Mouse (Mus musculus): ENCODE measurements around the gene Cyp1a2. TPM values are rescaled to one million over a fixed set of nuclear protein-coding genes. Genes with fewer than 3 reads are reported as not detected.

Cyp1a2 gene
- polyA plus RNA-seq, 1 experiment from 2014 or later, result not detected

GRCm38 (mm10) chr9:57706496-57706895 lies 23.0 kb upstream of the Cyp1a2 start:
- WGBS, result 86% methylated on average over 3 of the region's 3 CpGs
- Histone ChIP-seq H3K4me1 (peaks cover 15% of the 10 kb centered on the region), H3K36me3 (no peaks in the 10 kb centered on the region), H3K27ac (no peak overlapping the region), H3K9ac (no peak overlapping the region), H3K9me3 (replicated peaks) (no peaks in the 10 kb centered on the region), H3K4me2 (no peak overlapping the region), H3K27me3 (no peaks in the 10 kb centered on the region), H3K4me3 (replicated peaks) (no peak overlapping the region)
- no peak for ATAC-seq (replicated peaks; ENCODE audit: low FRiP score)

- 80% methylated on average over 1 of the region's 1 CpGs for WGBS
- no peaks in the 10 kb centered on the region for H3K36me3 ChIP-seq
- H3K4me2 ChIP-seq, result no peak overlapping the region
- no peak for ATAC-seq (replicated peaks; ENCODE audit: low FRiP score)
- H3K27ac ChIP-seq, result no peak overlapping the region
- H3K4me3 ChIP-seq (replicated peaks), result no peak overlapping the region
- no peak overlapping the region for H3K9ac ChIP-seq
- no peaks in the 10 kb centered on the region for H3K9me3 ChIP-seq (replicated peaks)
- H3K27me3 ChIP-seq, result peaks cover 38% of the 10 kb centered on the region
- H3K4me1 ChIP-seq, result peaks cover 18% of the 10 kb centered on the region
Measured at GRCm38 (mm10) chr9:57698466-57699150, 15.1 kb upstream of the Cyp1a2 start.

- H3K27me3 ChIP-seq, result peaks cover 38% of the 10 kb centered on the region
- H3K9ac ChIP-seq, result no peak overlapping the region
- no peak overlapping the region for H3K4me2 ChIP-seq
- WGBS, result 17% methylated on average over 4 of the region's 4 CpGs
- H3K9me3 ChIP-seq (replicated peaks), result no peaks in the 10 kb centered on the region
- H3K4me3 ChIP-seq (replicated peaks), result no peak overlapping the region
- peaks cover 18% of the 10 kb centered on the region for H3K4me1 ChIP-seq
- 0 out of 2 replicates have a peak, but pooled peaks have one; percentile 29 for ATAC-seq (replicated peaks; ENCODE audit: low FRiP score)
- H3K36me3 ChIP-seq, result no peaks in the 10 kb centered on the region
- H3K27ac ChIP-seq, result no peak overlapping the region
Measured at GRCm38 (mm10) chr9:57697380-57697779, 13.9 kb upstream of the Cyp1a2 start.

- Histone ChIP-seq H3K4me1 (peaks cover 18% of the 10 kb centered on the region), H3K9me3 (replicated peaks) (no peaks in the 10 kb centered on the region), H3K36me3 (no peaks in the 10 kb centered on the region), H3K27ac (no peak overlapping the region), H3K4me2 (peak overlapping the region; percentile 91), H3K27me3 (peaks cover 38% of the 10 kb centered on the region), H3K4me3 (replicated peaks) (peak overlapping the region; percentile 48), H3K9ac (peak overlapping the region; percentile 42)
- peak; percentile 40; the same call in 1 of the 2 replicates for ATAC-seq (replicated peaks; ENCODE audit: low FRiP score)
- under 1% methylated on average over 42 of the region's 42 CpGs for WGBS
Measured at GRCm38 (mm10) chr9:57696380-57697285, 13.1 kb upstream of the Cyp1a2 start.

GRCm38 (mm10) chr9:57694108-57694507 lies 10.6 kb upstream of the Cyp1a2 start:
- Histone ChIP-seq H3K9ac (no peak overlapping the region), H3K27ac (no peak overlapping the region), H3K4me2 (no peak overlapping the region), H3K4me3 (replicated peaks) (no peak overlapping the region), H3K27me3 (peaks cover 36% of the 10 kb centered on the region), H3K36me3 (no peaks in the 10 kb centered on the region), H3K4me1 (peaks cover 18% of the 10 kb centered on the region), H3K9me3 (replicated peaks) (no peaks in the 10 kb centered on the region)
- ATAC-seq (replicated peaks; ENCODE audit: low FRiP score), result no peak
- 81% methylated on average over 2 of the region's 2 CpGs for WGBS

- Histone ChIP-seq H3K9ac (no peak overlapping the region), H3K9me3 (replicated peaks) (no peaks in the 10 kb centered on the region), H3K36me3 (no peaks in the 10 kb centered on the region), H3K4me1 (no peaks in the 10 kb centered on the region), H3K4me2 (no peak overlapping the region), H3K27ac (no peak overlapping the region), H3K4me3 (replicated peaks) (no peak overlapping the region), H3K27me3 (no peaks in the 10 kb centered on the region)
- 45% methylated on average over 2 of the region's 2 CpGs for WGBS
- no peak for ATAC-seq (replicated peaks; ENCODE audit: low FRiP score)
Measured at GRCm38 (mm10) chr9:57688606-57689005, 5.1 kb upstream of the Cyp1a2 start.

GRCm38 (mm10) chr9:57688158-57688557 lies 4.7 kb upstream of the Cyp1a2 start:
- ATAC-seq (replicated peaks; ENCODE audit: low FRiP score), result no peak
- Histone ChIP-seq H3K4me3 (replicated peaks) (no peak overlapping the region), H3K4me1 (no peaks in the 10 kb centered on the region), H3K9me3 (replicated peaks) (no peaks in the 10 kb centered on the region), H3K27ac (no peak overlapping the region), H3K36me3 (no peaks in the 10 kb centered on the region), H3K27me3 (no peaks in the 10 kb centered on the region), H3K9ac (no peak overlapping the region), H3K4me2 (no peak overlapping the region)
- 46% methylated on average over 2 of the region's 2 CpGs for WGBS

- H3K27ac ChIP-seq, result no peak within 1 kb of the TSS
- no peak for ATAC-seq (replicated peaks; ENCODE audit: low FRiP score)
- H3K9me3 ChIP-seq (replicated peaks), result no peaks in the 10 kb centered on the region
- H3K4me3 ChIP-seq (replicated peaks), result no peak within 1 kb of the TSS
- WGBS, result 87% methylated on average over 2 of the region's 2 CpGs
- H3K4me1 ChIP-seq, result no peaks in the 10 kb centered on the region
- no peaks in the 10 kb centered on the region for H3K27me3 ChIP-seq
- H3K4me2 ChIP-seq, result no peak within 1 kb of the TSS
- H3K9ac ChIP-seq, result no peak within 1 kb of the TSS
- no peaks in the 10 kb centered on the region for H3K36me3 ChIP-seq
Measured at GRCm38 (mm10) chr9:57687751-57688150, 4.2 kb upstream of the Cyp1a2 start, which contains the start of gene Cyp1a1. Cyp1a1 (plus strand) TSS chr9:57687928.

- Histone ChIP-seq H3K27me3 (no peaks in the 10 kb centered on the region), H3K4me3 (replicated peaks) (no peak overlapping the region), H3K4me2 (no peak overlapping the region), H3K9ac (no peak overlapping the region), H3K27ac (no peak overlapping the region), H3K36me3 (no peaks in the 10 kb centered on the region), H3K4me1 (no peaks in the 10 kb centered on the region), H3K9me3 (replicated peaks) (no peaks in the 10 kb centered on the region)
- no peak for ATAC-seq (replicated peaks; ENCODE audit: low FRiP score)
- 90% methylated on average over 5 of the region's 5 CpGs for WGBS
Measured at GRCm38 (mm10) chr9:57686011-57686410, 2.5 kb upstream of the Cyp1a2 start.

GRCm38 (mm10) chr9:57681411-57681810 lies 2.1 kb downstream of the Cyp1a2 start:
- Histone ChIP-seq H3K9me3 (replicated peaks) (no peaks in the 10 kb centered on the region), H3K9ac (no peak overlapping the region), H3K4me2 (no peak overlapping the region), H3K4me1 (no peaks in the 10 kb centered on the region), H3K36me3 (no peaks in the 10 kb centered on the region), H3K27me3 (no peaks in the 10 kb centered on the region), H3K4me3 (replicated peaks) (no peak overlapping the region), H3K27ac (no peak overlapping the region)
- 72% methylated on average over 10 of the region's 10 CpGs for WGBS
- ATAC-seq (replicated peaks; ENCODE audit: low FRiP score), result no peak

GRCm38 (mm10) chr9:57671500-57671899 lies 12.0 kb downstream of the Cyp1a2 start:
- Histone ChIP-seq H3K4me2 (no peak overlapping the region), H3K9me3 (replicated peaks) (no peaks in the 10 kb centered on the region), H3K27me3 (no peaks in the 10 kb centered on the region), H3K4me1 (no peaks in the 10 kb centered on the region; the same call in 1 of the 2 replicates), H3K27ac (no peak overlapping the region), H3K9ac (no peak overlapping the region), H3K36me3 (no peaks in the 10 kb centered on the region), H3K4me3 (replicated peaks) (no peak overlapping the region)
- WGBS, result 90% methylated on average over 5 of the region's 5 CpGs
- no peak for ATAC-seq (replicated peaks; ENCODE audit: low FRiP score)

- Histone ChIP-seq H3K9me3 (replicated peaks) (no peaks in the 10 kb centered on the region), H3K27ac (no peak overlapping the region), H3K9ac (no peak overlapping the region), H3K36me3 (no peaks in the 10 kb centered on the region), H3K27me3 (no peaks in the 10 kb centered on the region), H3K4me2 (no peak overlapping the region), H3K4me3 (replicated peaks) (no peak overlapping the region), H3K4me1 (no peaks in the 10 kb centered on the region; the same call in 1 of the 2 replicates)
- WGBS, result 89% methylated on average over 4 of the region's 4 CpGs
- no peak for ATAC-seq (replicated peaks; ENCODE audit: low FRiP score)
Measured at GRCm38 (mm10) chr9:57671037-57671436, 12.5 kb downstream of the Cyp1a2 start.

All from kidney, embryonic 15.5 days (tissue).